Mouse (Mus musculus) hindbrain, postnatal 0 days (tissue): ENCODE measurements around the gene Prr14. TPM values are rescaled to one million over a fixed set of nuclear protein-coding genes. Genes with fewer than 3 reads are reported as not detected.
"Not testable (repeated sequence)": the region's sequence is repeated elsewhere in the genome, so short reads cannot be mapped to it uniquely, and the experiment has no call there.

ENCODE experiments used
- ATAC-seq: fragments of 200-750 bp; cut with Nextera tagmentation; 2 replicates; pipeline ENCODE4 v1.8.0; 2017; ENCODE audit warnings: mild to moderate bottlenecking, moderate TSS enrichment, moderate library complexity
- DNase-seq: peaks from one replicate; pipeline ENCODE4 v3.0.0-alpha.2; 2015; ENCODE audit warnings: low spot score
- H3K27ac ChIP-seq: fragments of 300-500 bp; sonication (generic); 2 replicates; pipeline ENCODE4 v1.5.1; 2014; ENCODE audit warnings: mild to moderate bottlenecking
- H3K27me3 ChIP-seq: fragments of 300-500 bp; sonication (generic); 2 replicates; pipeline ENCODE4 v1.6.1; 2014; ENCODE audit warnings: low read length, mixed read lengths; ENCODE audit not compliant: insufficient read depth
- H3K36me3 ChIP-seq: fragments of 300-500 bp; sonication (generic); 2 replicates; pipeline ENCODE4 v1.6.1; 2014; ENCODE audit warnings: low read length, mixed read lengths; ENCODE audit not compliant: insufficient read depth
- H3K4me1 ChIP-seq: fragments of 300-500 bp; sonication (generic); 2 replicates; pipeline ENCODE4 v1.6.1; 2014; ENCODE audit warnings: antibody characterized with exemption, low read length, mixed read lengths; ENCODE audit not compliant: insufficient read depth
- H3K4me2 ChIP-seq: fragments of 300-500 bp; sonication (generic); 2 replicates; pipeline ENCODE4 v1.6.1; 2014; ENCODE audit warnings: low read depth, mild to moderate bottlenecking, low read length, moderate library complexity, mixed read lengths
- H3K4me3 ChIP-seq: fragments of 300-500 bp; sonication (generic); 2 replicates; pipeline ENCODE4 v1.5.1; 2014; ENCODE audit warnings: low read length
- H3K9ac ChIP-seq: fragments of 300-500 bp; sonication (generic); replicated peaks from 2 replicates; pipeline ENCODE4 v1.6.1; 2014; ENCODE audit warnings: mild to moderate bottlenecking, low read length, moderate library complexity, mixed read lengths
- H3K9me3 ChIP-seq: fragments of 300-500 bp; sonication (generic); 2 replicates; pipeline ENCODE4 v1.6.1; 2016; ENCODE audit warnings: low read length, mixed read lengths
- CTCF ChIP-seq: IDR thresholded peaks from 2 replicates; pipeline ENCODE4 v1.5.1; 2016; ENCODE audit warnings: antibody characterized with exemption, control low read depth, low read depth
- WGBS: fragments of 180-500 bp; shearing (Covaris S2); extraction: QIAGEN DNeasy Blood & Tissue Kit; methylation state at CpG from one replicate; pipeline ENCODE4 v1.1.7; 2014; 5-methylcytosine and 5-hydroxymethylcytosine counted together
- polyA plus RNA-seq: library from polyadenylated mRNA; unstranded; fragments of >200 nt; fragmentation: Nextera tagmentation; extraction: Ambion mirVana; gene quantifications from 2 replicates; pipeline ENCODE4 v1.2.1, GENCODE M21; 2015
- total RNA-seq: library from RNA; depleted of rRNA; stranded (reverse); fragments of >200 nt; gene quantifications from 2 replicates; pipeline ENCODE4 v1.2.3, GENCODE M21; 2014

The Prr14 gene
- total and polyA plus RNA-seq, 2 experiments from 2014 or later = 27.0 to 57.2 TPM

- no peak overlapping the region for H3K9ac ChIP-seq
- no peaks in the 10 kb centered on the region for H3K27me3 ChIP-seq
- ATAC-seq (no peak), DNase-seq (no peak)
- H3K36me3 ChIP-seq = peaks cover 5% of the 10 kb centered on the region; the same call in 1 of the 2 replicates
- 97% methylated on average over 3 of the region's 3 CpGs for WGBS
- 0 out of 2 replicates have a peak, but pooled peaks cover 4% of the 10 kb centered on the region for H3K4me1 ChIP-seq
- no peak overlapping the region for H3K27ac ChIP-seq
- TF ChIP-seq CTCF = no peak
- no peak overlapping the region for H3K4me2 ChIP-seq
- H3K9me3 ChIP-seq = no peaks in the 10 kb centered on the region
- no peak overlapping the region for H3K4me3 ChIP-seq
Observed at GRCm38 (mm10) chr7:127465191-127465590, 5.8 kb downstream of the Prr14 start.

DNA sequence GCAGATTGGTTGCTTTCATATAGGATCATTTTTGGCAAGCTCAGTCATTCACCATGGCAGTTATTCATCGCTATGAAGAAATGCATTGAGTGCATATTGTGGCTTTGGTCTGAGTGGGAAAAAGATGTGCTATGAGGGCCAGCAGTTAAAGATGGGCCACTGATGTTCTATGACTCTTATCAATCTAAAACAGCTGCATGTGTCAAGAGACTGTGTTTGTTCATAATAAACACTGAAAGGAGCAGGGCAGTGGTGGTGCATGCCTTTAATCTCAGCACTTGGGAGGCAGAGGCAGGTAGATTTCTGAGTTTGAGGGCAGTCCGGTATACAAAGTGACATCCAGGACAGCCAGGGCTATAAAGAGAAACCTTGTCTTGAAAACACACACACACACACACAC is 6.3 kb downstream of the Prr14 start:
- H3K4me2 ChIP-seq, ATAC-seq, H3K4me3 ChIP-seq, DNase-seq, H3K27me3 ChIP-seq, H3K36me3 ChIP-seq, H3K27ac ChIP-seq, H3K4me1 ChIP-seq, H3K9me3 ChIP-seq, H3K9ac ChIP-seq: not testable (repeated sequence)
- WGBS = 94% methylated on average over 2 of the region's 2 CpGs

- Histone ChIP-seq H3K27me3 (no peaks in the 10 kb centered on the region), H3K36me3 (no peaks in the 10 kb centered on the region), H3K27ac (no peak overlapping the region), H3K4me1 (0 out of 2 replicates have a peak, but pooled peaks cover 4% of the 10 kb centered on the region), H3K9me3 (no peaks in the 10 kb centered on the region), H3K9ac (no peak overlapping the region), H3K4me2 (no peak overlapping the region), H3K4me3 (no peak overlapping the region)
- DNase-seq (no peak), ATAC-seq (no peak)
- TF ChIP-seq CTCF = no peak
- 97% methylated on average over 4 of the region's 4 CpGs for WGBS
Observed at GRCm38 (mm10) chr7:127466606-127467005, 7.2 kb downstream of the Prr14 start.

DNA sequence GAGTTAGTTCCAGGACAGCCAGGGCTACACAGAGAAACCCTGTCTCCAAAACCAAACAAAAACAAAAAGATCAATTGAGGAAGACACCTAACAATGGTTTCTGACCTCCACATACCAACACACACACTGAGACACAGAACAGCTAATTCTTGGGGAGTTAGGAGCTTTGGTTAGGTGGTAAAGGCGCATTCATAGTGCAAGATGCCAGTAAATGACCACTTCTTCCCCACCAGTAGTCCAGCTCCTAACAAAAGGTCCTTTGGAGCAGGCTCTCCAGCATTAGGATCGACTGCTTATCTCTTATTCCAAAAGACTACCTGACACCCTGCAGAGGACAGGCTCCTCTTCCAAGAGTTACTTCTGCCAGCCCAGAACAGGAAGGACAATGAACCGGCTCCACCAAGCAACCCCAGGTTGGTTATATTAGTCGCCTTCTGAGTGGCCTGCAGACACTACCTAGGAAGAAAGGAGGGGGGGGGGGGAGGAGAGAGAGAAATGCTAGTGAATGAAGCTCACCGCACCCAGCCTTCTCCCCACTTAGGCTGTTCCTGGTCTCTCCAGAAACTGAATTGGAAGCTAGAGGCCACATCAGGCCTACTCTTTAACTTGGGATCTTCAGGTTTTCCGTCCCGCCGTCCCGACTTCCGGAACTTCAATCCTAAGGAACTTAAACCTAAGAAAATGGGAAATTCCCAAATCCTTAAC is 10.8 kb downstream of the Prr14 start:
- peaks cover 16% of the 10 kb centered on the region for H3K36me3 ChIP-seq
- no peaks in the 10 kb centered on the region for H3K27me3 ChIP-seq
- ATAC-seq (no peak), DNase-seq (no peak)
- peak overlapping the region; percentile 99 for H3K27ac ChIP-seq
- H3K4me1 ChIP-seq = peaks cover 8% of the 10 kb centered on the region; the same call in 1 of the 2 replicates
- H3K4me3 ChIP-seq = peak overlapping the region; percentile 84
- no peak for TF ChIP-seq CTCF
- H3K9me3 ChIP-seq = no peaks in the 10 kb centered on the region
- peak overlapping the region; percentile 91 for H3K4me2 ChIP-seq
- H3K9ac ChIP-seq = peak overlapping the region; percentile 95
- WGBS = 7% methylated on average over 10 of the region's 10 CpGs

DNA sequence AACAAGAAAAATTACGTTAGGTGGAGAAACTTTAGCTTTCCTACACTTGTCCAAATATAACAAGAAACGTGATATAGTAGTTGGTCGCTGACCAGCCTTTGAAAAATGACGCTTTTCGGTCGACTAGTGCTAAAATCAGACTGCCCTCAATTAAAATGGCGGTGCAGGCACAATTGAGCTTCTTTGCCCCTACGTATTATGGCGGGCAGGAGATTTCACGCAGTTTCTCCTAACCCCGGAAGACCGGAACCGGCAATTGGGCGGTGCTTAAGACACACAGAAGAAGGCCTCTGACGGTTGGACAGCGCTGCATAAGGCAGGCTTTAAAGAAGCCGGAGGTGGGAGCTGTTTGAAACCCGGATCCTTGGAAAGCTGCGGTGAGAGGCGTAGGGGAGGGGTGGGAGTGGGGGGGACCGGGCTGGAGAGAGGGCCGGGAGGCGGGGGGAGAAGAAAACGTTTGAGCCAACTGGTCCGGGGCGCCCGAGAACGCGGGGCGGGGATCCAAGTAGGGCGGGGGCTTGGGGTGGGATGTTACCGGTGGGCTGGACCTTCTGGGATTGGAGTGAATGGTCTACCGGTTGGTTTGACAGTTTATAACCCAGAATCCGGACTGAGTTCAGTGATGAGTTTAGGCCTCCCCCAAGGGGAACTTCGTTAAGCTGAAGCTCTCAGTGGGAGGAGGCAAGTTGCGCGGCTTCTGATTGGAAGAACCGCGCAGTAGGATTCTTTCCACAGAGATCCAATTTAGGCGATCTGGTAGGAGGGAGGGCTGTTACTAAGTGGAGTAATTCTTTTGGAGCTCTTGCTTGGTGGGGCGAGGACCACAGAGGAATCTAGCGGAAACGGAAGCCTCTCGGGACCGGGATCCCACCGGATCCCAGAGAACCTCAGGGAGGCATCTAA is 11.6 kb downstream of the Prr14 start:
- H3K36me3 ChIP-seq = peaks cover 24% of the 10 kb centered on the region
- ATAC-seq (peak; percentile 96), DNase-seq (peak; percentile 99)
- TF ChIP-seq CTCF = peak; percentile 18
- H3K9ac ChIP-seq = peak overlapping the region; percentile 95
- peak overlapping the region; percentile 99 for H3K27ac ChIP-seq
- peak overlapping the region; percentile 91 for H3K4me2 ChIP-seq
- H3K4me1 ChIP-seq = peaks cover 8% of the 10 kb centered on the region; the same call in 1 of the 2 replicates
- peak overlapping the region; percentile 84 for H3K4me3 ChIP-seq
- under 1% methylated on average over 44 of the region's 46 CpGs for WGBS
- H3K27me3 ChIP-seq = no peaks in the 10 kb centered on the region
- no peaks in the 10 kb centered on the region for H3K9me3 ChIP-seq

GRCm38 (mm10) chr7:127471646-127472010 is 12.2 kb downstream of the Prr14 start:
- Histone ChIP-seq H3K4me3 (peak overlapping the region; percentile 84), H3K9me3 (no peaks in the 10 kb centered on the region), H3K36me3 (peaks cover 28% of the 10 kb centered on the region), H3K27me3 (no peaks in the 10 kb centered on the region), H3K4me1 (peaks cover 8% of the 10 kb centered on the region; the same call in 1 of the 2 replicates), H3K9ac (peak overlapping the region; percentile 95), H3K27ac (peak overlapping the region; percentile 99), H3K4me2 (peak overlapping the region; percentile 91)
- DNase-seq = no peak
- TF ChIP-seq CTCF = no peak
- WGBS = 1% methylated on average over 17 of the region's 25 CpGs
- ATAC-seq = no peak
